Mouse (Mus musculus) gastrocnemius, postnatal 10 days (tissue): Measurements from ENCODE around the gene Samd9l. TPM values are rescaled to one million over a fixed set of nuclear protein-coding genes. Genes with fewer than 3 reads are reported as not detected.
"Not testable (repeated sequence)": the region's sequence is repeated elsewhere in the genome, so short reads cannot be mapped to it uniquely, and the experiment has no call there.

Experiments
- DNase-seq: peaks from one replicate; pipeline ENCODE4 v3.0.0; 2021; ENCODE audit warnings: mixed read lengths
- total RNA-seq, 2 experiments: library from RNA; stranded (reverse); gene quantifications; 2 replicates each; pipeline ENCODE4 v1.2.3; 2021

The Samd9l gene
- total RNA-seq, 2 experiments from 2014 or later = 6.3 to 7.9 TPM

DNA sequence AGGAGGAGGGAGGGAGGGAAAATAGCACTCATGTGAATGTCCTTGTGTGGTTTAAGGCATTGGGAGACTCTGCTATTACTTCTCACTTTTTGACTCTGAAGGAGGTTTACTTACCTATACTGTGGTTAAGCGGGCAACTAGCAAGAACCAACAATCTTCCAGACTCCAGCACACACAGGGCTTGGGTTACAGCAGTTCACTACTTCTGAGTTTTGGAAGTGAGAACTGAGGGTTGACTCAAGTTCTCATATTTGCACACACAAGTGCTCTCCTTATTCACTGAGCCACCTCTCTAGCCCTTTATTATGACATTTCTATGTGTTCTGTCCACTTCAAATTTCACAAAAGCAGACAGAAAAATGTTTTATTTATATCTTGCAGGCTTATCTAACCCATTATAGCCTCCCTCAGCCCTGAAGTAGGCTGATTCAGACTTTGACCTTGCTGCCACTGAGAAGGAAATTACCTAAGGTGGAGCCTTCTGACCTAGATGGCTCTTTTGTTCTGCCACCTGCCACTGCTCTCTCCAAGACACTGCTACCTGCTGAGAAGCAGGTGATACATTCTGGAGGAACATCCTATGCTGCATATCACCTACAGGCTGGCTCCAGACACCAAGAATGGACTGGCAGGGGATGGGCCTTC lies 55.6 kb downstream of the Samd9l start:
- not testable (repeated sequence) for DNase-seq

DNA sequence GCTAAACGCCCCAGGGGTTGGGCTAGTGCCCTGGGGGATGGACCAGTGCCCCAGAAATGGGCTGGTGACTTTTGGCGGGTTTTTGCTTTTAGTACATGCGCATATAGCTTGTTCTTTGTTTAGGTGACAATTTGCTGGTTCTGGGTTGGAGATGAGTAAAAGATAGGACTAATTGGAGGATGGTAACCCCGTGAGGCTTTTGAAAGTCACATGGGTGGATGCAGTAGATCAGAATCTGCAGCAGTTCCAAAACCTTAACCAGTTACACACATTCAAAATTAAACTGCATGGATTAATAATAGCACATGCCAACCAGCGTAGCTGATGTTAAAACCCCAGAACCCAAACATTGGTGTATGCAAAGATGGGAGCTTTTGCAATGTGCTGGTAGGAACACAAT lies 57.9 kb downstream of the Samd9l start:
- DNase-seq = no peak

DNA sequence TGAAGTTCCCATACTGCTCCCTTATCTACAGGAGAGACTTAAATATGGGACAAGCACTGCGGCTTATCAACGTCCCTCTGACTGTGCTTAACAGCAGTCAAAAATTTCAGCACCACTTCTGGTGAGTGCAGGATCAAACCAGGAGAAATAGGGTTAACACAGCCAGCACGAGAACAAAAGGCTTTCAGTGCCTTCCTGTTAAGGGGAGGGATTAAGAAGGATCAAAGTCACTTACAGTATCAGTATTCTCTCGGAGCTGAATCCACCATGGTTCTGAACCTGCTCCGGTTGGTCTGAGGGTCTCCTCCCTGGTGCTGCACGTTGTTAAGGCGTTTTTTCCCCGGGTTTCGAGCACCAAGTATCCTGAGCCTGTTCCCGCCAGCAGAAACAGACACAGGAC lies 58.4 kb downstream of the Samd9l start:
- DNase-seq = not testable (repeated sequence)

DNA sequence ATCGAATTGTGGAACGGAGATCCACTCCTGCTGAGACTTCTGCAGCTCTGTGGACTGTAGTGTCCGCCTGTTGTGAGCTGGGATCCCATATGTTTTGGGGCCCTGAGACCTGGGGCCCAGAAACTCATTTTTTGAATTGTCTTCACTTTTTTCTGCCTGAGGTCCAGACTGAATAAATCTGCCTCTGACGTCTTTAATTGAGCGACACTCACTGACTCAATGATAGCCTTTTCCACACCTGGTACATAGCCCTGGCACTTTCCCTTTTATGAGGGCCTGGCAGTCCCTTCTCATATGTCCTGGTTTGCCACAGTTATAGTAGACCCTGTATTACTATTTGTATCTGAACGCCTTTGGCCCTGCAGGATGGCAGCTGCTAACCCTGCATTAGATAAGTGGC lies 60.2 kb downstream of the Samd9l start:
- DNase-seq = not testable (repeated sequence)

Other genes with a start within 250 kb of the Samd9l start
- gene Hepacam2, start 98.7 kb upstream of the Samd9l start, total RNA-seq = not detected
- 10 to 100 TPM; 15.9 to 17.3 TPM for gene Vps50, start 98.8 kb upstream of the Samd9l start, total RNA-seq